ENCODE assay signal across 23 mouse cellular contexts in the genomic region with DNA sequence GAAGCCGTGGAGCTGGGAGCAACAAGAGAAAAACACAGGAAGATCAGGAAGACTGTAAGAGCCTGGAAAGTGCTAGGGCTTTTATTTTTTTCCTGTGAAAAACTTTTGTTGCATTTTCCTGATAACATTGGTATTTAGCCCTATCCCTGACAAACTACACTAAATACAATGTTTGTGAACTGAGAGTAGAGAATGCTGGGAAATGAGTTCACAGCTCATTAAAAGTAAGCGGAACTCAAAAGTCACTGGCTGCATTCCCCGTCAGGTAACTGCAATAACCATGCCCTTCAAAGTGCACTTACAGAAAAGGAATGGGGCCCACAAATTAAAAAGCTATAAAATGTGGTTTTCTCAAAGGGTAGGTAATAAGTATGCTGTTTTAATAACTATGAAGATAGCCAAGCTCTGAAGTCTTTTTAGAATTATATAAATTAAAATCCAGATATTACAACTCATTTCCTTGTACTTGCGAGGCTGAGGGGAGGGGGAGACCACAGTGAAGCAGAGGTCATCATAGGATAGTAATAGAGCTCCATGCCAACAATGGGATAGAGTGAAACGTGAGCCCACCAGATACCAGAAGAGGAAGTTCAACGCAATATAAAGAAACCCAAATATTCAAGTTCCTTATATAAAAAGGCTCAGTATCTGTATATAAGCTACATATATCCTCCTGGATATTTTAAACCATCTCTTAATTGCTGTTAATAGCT. TPM values are rescaled to one million over a fixed set of nuclear protein-coding genes. Genes with fewer than 3 reads are reported as not detected.
"Had no signal": no experiment of that assay in that cellular context is flagged by ENCODE, and none has a peak within 500 bp of the region (broad histone marks: within the 10 kb centered on the region; RNA-seq: fewer than 3 reads in every experiment).

No protein-coding gene starts in this region.

- H3K4me2 ChIP-seq: liver, embryonic 13.5 days; midbrain, embryonic 11.5 days had no signal

- H3K9me3 ChIP-seq: liver, embryonic 13.5 days had no signal

- H3K27me3 ChIP-seq: liver, embryonic 13.5 days had no signal

- H3K27ac ChIP-seq: kidney, postnatal 0 days; left cerebral cortex, adult 2 months; liver, embryonic 13.5 days had no signal

- H3K9ac ChIP-seq: liver, embryonic 13.5 days had no signal

- DNase-seq: layer of hippocampus, postnatal 36 days; liver, embryonic 13.5 days; lung, adult 2 months; lung, postnatal 14 days; lung, postnatal 4 days; midbrain, embryonic 14.5 days; thymus, adult 18-20 months; thymus, postnatal 36 days had no signal

- H3K4me3 ChIP-seq: left cerebral cortex, adult 2 months; liver, embryonic 13.5 days had no signal

RNA-seq across cellular contexts. Expression of gene Arl9, which starts 58.7 kb away (rescaled TPM):
- total RNA-seq: layer of hippocampus, adult 18-20 months; layer of hippocampus, postnatal 10 days; layer of hippocampus, postnatal 36 days; left cerebral cortex, adult 2 months; left cerebral cortex, postnatal 10 days; left cerebral cortex, postnatal 36 days; liver, adult 2 months; megakaryocyte-erythroid progenitor cell, adult 5-6 weeks; midbrain, postnatal 0 days had no signal
- polyA plus RNA-seq: kidney, postnatal 0 days; limb, embryonic 11.5 days; liver, embryonic 13.5 days; lung, adult 2 months; midbrain, embryonic 14.5 days; midbrain, postnatal 0 days; neural tube, embryonic 11.5 days; neural tube, embryonic 14.5 days; small intestine, adult 2 months; spleen, adult 2 months had no signal
